Mouse (Mus musculus) c-Kit-positive CD71-negative TER-119-negative erythroid progenitor cells, embryonic 14.5 days (primary cell): ENCODE measurements around the gene Mapkbp1.

Experiments
- DNase-seq: peaks from one replicate; pipeline ENCODE4 v3.0.0-alpha.2; 2013; ENCODE audit warnings: low read depth

Gene Mapkbp1

DNA sequence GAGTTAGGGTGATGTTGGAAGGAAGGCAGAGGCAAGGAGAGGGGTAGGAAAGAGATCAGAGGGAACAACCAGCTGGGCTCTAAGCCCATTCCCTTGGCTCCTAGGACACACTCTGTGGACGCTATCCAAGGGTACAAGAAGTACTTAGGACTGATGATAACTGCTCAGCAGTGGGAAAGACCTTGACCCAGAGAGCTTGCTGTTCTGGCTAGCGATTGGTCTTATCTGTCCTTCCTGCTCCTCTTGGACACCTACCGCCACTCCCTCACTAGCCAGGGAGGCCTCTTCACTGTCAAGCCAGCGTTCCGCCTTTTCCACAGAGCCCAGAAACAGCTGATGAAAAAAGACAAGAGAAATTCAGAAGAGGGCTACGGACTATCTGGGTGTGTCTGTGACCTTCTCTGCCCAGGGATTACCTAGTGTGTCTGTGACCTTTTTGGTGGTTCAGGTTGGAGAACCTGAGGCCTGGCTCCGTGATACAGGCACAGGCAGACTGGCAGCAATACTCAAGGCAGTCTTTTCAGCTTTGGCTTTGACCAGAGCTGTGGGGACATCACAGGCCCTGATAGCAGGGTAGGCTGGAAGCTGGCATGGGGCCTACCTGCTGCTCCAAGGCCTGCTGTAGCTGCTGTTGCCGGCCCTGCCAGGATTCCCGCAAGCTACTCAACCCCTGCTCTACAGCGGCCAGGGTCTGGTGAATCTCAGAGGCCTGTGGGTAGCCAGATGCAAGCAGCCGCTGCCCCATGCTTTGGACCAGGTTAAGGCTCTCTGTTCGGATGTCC is 82.5 kb downstream of the Mapkbp1 start:
- no peak for DNase-seq

- DNase-seq, result no peak
Observed at GRCm38 (mm10) chr2:120055923-120056322, 83.4 kb downstream of the Mapkbp1 start.

GRCm38 (mm10) chr2:120058818-120059217 is 86.3 kb downstream of the Mapkbp1 start:
- no peak for DNase-seq

DNA sequence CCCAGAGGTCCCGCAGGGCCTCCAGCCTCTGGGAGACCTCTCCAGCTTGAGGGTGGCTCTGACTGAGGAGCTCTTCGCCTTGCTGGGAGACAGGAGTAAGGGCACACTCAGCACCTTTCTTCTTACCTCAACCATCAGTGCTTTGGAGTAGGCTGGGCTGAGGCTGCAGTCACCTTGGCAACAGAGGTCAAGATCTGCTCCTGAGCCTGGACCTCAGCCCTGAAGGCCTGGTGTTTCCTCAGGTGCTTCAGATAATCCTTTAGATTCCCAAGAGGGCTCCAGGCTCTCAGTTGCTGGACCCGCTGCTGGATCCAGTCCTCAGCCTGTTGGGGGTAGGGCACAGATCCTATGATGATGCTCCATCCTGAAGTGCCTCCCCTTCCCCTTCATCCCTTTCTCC is 87.0 kb downstream of the Mapkbp1 start:
- DNase-seq, result no peak

GRCm38 (mm10) chr2:120060190-120060589 is 87.7 kb downstream of the Mapkbp1 start:
- no peak for DNase-seq

DNA sequence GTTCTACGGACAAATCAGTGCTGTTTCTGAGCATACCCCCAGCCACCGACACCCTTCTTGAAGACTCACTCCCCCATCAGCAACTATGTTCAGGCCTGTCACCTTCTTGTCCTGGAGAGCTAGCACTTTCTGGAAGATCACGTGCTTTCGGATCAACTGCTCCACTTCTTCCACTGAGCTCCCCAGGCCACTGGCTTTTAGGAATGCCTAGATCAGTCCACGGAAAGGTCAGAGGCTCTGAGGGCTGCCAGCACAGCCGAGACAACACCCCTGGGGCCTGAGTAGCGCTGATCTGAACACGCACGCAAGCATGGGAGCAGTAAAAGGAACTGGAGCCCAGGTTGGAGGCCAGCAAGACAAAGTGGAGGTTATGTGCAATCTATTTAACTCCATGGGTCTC is 88.2 kb downstream of the Mapkbp1 start:
- DNase-seq, result no peak

GRCm38 (mm10) chr2:120062248-120062647 is 89.7 kb downstream of the Mapkbp1 start:
- DNase-seq, result no peak

DNA sequence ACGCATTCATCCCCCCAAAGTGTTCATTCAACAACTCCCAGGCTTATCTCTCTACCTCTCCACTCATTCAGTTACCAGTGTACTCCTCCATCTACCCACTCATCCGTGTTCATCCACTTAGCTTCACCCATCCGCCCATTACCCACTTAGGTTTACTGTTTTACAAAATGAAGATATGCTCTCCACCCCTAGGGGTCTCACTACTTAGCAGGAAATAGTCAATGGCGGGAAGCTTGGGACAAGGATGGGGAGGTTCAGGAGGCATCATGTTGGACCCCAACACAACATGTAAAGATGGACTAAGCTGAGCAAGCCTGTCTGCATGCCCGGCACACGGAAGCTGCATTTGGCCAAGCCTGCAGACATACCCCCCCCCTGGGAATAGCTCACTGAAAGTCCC is 92.1 kb downstream of the Mapkbp1 start:
- no peak for DNase-seq

DNA sequence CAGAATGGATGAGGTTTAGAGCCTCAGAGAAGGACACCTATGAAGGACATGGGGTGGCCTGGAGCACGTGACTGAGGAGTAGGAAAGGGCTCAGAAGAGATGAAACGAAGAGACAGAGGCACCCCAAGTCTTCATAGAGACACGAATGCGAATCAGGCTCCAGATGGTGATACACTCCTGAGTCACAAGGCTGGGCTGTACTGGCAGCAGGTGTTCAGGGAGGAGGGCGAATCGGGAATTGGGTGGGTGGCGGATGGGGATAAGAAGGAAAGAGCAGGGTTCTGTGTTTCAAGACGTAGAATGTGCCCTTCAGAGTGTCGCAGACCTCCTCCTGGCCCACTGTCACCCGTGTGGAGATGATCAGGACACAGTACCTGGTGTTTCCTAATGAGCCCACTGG is 92.7 kb downstream of the Mapkbp1 start:
- DNase-seq, result no peak

- no peak for DNase-seq
Observed at GRCm38 (mm10) chr2:120066224-120066623, 93.7 kb downstream of the Mapkbp1 start.

DNA sequence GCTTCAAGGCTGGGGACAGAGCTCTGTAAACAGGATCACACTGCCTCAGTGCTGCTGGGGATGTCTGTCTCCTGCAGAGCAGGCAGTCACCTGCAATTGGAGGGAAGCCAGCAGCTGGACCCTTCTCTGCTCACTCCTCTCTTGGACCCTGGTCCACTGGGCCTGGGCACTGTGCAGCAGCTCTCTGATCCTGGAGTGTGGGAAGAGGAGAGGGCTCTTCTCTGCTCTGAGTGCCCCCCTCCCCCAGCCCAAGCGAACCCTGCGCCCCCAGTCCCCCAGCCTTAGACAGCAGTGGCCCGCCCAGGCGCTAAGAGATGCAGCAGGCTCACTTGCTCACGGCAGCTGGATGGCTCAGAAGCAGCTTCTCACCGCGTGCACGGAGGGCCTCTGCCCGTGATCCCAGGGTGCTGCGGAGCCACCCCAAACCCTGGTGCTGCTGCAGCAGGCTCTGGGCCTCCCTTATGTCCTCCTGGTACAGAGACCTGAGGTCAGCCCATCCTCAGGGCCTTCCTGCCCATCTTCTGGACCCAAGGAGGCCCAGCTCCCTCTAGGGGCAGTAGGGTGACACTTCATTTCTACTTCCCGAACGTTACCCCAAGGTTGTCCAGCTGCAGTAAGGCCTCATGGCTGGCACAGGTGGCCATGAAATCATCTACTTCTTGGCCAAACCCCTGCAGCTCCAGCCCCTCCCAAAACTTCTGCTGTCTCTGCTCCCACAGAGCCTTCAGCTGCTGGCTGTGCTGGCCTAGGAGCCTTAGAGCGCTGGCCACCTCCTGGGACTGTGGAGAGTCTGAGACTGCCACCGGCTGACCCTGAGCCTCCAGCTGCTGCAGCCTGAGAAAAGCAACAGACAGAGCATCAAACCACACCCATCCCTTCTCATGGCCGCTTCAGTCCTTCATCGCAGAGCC is 96.3 kb downstream of the Mapkbp1 start:
- DNase-seq, result no peak

GRCm38 (mm10) chr2:120069466-120069990 is 97.0 kb downstream of the Mapkbp1 start:
- no peak for DNase-seq

- DNase-seq, result no peak
Observed at GRCm38 (mm10) chr2:120074096-120074495, 101.6 kb downstream of the Mapkbp1 start.

DNA sequence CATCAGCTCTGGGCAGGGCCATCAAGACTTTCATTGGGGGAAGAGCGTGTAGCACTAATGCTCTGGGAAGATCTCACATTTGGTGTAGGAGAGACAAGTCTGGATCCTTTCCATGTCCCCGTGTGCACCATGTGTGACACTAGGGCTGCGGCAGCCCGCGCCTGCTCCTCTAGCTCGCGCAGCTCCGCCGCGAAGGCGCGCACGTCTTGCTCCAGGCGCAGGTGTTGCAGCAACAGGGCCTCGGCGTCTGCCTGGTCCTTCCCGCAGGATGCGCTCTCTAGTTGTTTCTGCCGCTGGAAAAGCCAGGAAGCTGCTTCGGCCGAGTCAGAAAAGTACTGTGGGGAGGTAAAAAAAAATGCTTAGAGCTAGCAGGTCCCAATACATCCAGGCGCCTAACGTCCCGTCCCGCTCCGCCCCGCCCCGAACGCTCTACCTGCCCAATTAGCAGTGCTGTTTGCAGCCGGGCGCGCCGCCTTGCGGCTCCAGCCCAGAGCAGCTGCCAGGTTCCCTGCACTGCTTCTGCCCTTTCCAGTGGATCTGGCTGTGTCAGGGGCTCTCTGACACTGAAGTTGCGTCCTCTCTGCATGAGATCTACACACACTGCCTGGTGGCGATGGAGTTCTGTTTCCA is 103.7 kb downstream of the Mapkbp1 start:
- no peak for DNase-seq
